Mouse (Mus musculus): ENCODE results near the gene Washc1.
"Not testable (repeated sequence)": the region's sequence is repeated elsewhere in the genome, so short reads cannot be mapped to it uniquely, and the experiment has no call there.

The Washc1 gene

DNA sequence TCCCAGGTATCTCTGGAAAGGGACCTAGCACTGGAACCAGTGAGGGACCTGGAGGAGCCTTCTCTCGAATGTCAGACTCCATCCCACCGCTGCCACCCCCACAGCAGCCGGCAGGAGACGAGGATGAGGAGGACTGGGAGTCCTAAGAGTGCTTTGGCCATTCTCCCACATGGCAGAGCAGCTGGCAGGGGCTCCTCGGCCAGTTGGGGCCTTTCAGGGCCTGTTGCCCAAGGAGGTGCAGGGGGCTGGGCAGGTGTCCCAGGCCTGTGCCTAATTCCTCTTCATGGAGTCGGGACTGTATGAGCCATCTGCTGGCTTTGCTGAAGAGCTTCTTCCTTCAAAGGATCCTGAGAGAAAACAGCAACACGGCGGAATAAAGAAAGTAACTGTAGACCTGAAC lies 7.6 kb downstream of the Washc1 start:
- no peak for DNase-seq

DNA sequence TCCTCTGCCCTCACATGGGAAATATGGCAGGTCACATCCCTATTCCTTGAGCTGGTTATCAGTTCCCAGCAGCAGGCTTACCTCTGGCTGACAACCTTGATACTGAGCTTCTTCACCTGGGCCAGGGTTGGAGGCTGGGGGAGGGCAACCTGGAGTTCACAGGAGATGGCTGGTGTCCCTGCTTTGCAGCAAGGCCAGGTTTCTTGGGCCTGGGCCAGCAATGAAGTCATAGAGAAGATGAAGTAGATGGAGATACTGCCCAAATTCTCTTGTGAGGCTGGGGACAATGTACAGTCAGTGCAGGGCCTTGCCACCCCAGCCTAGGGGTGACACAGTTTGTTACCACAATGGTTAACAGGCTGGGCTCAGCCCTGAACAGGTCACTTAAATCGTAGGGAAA lies 9.4 kb downstream of the Washc1 start:
- DNase-seq: no peak

- DNase-seq: peak; percentile 94
Measured at GRCm38 (mm10) chr17:66123066-66123815, 11.9 kb downstream of the Washc1 start, which contains the start of gene Ddx11. Ddx11 (plus strand) TSS chr17:66123520.

DNA sequence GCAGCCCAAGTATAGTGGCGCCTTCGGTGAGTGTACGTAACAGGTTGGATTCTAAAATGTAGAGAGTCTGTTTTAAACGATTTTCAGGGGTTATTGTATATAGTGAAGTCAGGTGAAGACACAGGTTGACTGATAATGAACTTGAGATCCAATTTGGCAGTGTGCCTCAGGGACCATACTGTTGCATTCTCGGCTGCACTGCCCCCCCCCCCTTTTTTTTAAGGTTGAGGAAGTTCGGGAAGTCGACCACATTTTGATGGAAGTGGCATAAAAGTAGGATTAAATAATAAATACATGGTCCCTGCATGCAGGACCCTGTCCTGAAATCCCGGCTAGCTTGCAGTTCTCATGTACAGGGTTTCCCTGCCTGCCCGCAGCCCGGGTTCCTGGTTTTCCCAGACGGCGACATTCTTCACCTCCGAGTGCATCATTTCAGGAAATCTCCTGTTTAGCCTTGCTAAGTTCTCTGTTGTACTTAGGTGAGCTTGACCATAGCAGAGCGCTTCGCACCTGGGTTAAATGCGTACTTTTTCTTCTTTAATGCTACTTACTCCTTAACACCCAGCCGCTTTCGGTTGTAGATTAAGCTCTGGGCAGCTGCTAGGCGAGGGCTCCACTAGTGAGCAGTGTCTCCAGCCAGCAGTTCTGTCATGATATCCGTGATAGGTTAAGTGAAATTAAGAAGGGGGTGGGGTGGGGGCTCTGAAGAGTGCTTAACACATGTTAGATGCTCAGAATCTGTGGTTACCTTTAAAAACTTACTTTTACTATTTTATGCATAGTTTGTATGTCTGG lies 12.7 kb downstream of the Washc1 start:
- peak; percentile 25 for DNase-seq

DNA sequence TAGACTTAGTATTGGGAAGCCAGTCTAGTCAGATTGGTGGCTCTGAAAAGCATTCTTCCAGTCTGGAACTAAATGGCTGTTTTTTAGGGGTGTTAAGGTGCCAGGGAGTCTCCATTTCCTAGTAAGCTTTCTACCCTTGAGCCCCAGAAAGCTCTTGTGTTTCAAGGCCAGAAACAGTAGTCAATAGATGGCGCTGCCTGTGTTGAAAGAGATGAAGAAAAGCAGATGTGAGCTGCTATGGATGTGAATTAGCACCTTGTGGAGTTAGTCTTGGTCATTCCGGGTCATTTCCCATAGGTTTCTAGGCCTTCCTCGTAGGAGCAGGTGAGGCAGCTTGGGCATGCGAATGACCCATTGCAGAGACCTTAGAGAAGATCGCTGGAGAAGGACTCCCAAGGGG lies 13.9 kb downstream of the Washc1 start:
- DNase-seq: no peak

GRCm38 (mm10) chr17:66130371-66130770 lies 19.0 kb downstream of the Washc1 start:
- DNase-seq: no peak

- DNase-seq: no peak
Measured at GRCm38 (mm10) chr17:66131212-66131611, 19.9 kb downstream of the Washc1 start.

- DNase-seq: not testable (repeated sequence)
Measured at GRCm38 (mm10) chr17:66152706-66153662, 41.6 kb downstream of the Washc1 start.

GRCm38 (mm10) chr17:66153735-66154423 lies 42.5 kb downstream of the Washc1 start:
- not testable (repeated sequence) for DNase-seq

DNA sequence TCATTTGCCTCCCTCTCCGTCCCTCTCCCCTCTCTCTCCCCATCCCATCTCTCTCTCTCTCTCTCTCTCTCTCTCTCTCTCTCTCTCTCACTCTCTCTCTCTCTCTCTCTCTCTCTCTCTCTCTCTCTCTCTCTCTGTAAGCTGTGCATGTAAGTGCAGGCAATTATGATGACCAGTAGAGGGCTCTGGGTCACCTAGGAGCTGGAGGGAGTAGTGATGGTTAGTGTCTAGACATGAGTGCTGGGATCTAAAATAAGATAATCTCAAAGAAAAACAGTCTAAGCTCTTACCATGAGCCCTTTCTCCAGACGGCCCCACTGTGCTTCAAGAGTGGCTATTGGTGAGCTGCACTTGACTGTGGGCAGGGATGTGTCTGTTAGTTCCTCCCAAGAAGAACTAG lies 43.5 kb downstream of the Washc1 start:
- no peak for DNase-seq

GRCm38 (mm10) chr17:66158271-66158670 lies 46.9 kb downstream of the Washc1 start:
- no peak for DNase-seq

DNA sequence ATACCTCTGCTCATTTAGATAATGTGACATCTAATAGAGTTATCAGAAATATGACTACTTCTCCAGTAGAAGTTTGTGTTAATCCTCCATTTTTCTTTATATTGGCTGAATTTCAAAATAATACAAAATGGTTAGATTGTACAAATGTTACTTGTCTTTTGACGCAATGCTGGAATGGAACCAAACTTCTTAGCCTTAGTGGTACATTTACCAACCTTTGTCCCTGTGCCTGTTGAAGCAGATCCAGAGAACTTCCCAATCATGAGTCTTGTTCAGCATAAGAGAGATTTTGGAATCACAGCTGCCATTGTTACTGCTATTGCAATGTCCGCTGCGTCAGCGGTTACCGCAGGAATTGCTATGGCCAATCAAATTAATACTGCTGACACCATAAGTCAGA lies 55.8 kb downstream of the Washc1 start:
- not testable (repeated sequence) for DNase-seq

Data from liver (tissue).